Mouse (Mus musculus): ENCODE results near the gene Lrrc57. TPM values are rescaled to one million over a fixed set of nuclear protein-coding genes. Genes with fewer than 3 reads are reported as not detected.
A peak's percentile ranks its signal among the peaks of the same experiment; 100 is the strongest.

Gene Lrrc57
- polyA plus RNA-seq, 1 experiment from 2014 or later, result 9.6 TPM

GRCm38 (mm10) chr2:120630655-120631054 is 21.3 kb upstream of the Lrrc57 start:
- no peak for DNase-seq
- peaks cover 32% of the 10 kb centered on the region for H3K4me1 ChIP-seq (ENCODE audit: insufficient read depth)
- no peaks in the 10 kb centered on the region for H3K27me3 ChIP-seq (ENCODE audit: insufficient read depth, low read length)
- no peak overlapping the region for H3K27ac ChIP-seq (ENCODE audit: low read depth)
- TF ChIP-seq CTCF (IDR thresholded peaks at IDR 0.05; ENCODE audit: low read depth), result no peak
- 0 out of 2 replicates have a peak, but pooled peaks have one; percentile 44 for TF ChIP-seq EP300 (IDR thresholded peaks at IDR 0.05; ENCODE audit: low read depth)
- H3K4me3 ChIP-seq (ENCODE audit: low read depth, low read length), result no peak overlapping the region; the same call in 1 of the 2 replicates
- peak overlapping the region; percentile 86 for H3K4me2 ChIP-seq (ENCODE audit: low read depth, low read length)
- 48% methylated on average over 2 of the region's 2 CpGs for WGBS (ENCODE audit: insufficient replicate concordance)
- peaks cover 5% of the 10 kb centered on the region for H3K36me3 ChIP-seq (replicated peaks; ENCODE audit: insufficient read depth, low read length)
- no peak for ATAC-seq
- no peaks in the 10 kb centered on the region for H3K9me3 ChIP-seq (ENCODE audit: low read length)
- peak overlapping the region; percentile 26; the same call in 1 of the 2 replicates for H3K9ac ChIP-seq (replicated peaks)

GRCm38 (mm10) chr2:120630246-120630645 is 20.9 kb upstream of the Lrrc57 start:
- WGBS (ENCODE audit: insufficient replicate concordance), result 61% methylated on average over 2 of the region's 2 CpGs
- Histone ChIP-seq H3K27ac (ENCODE audit: low read depth) (no peak overlapping the region), H3K4me1 (ENCODE audit: insufficient read depth) (peaks cover 32% of the 10 kb centered on the region), H3K27me3 (ENCODE audit: insufficient read depth, low read length) (no peaks in the 10 kb centered on the region), H3K4me3 (ENCODE audit: low read depth, low read length) (peak overlapping the region; percentile 60; the same call in 1 of the 2 replicates), H3K9me3 (ENCODE audit: low read length) (no peaks in the 10 kb centered on the region), H3K36me3 (replicated peaks; ENCODE audit: insufficient read depth, low read length) (peaks cover 5% of the 10 kb centered on the region), H3K9ac (replicated peaks) (peak overlapping the region; percentile 70; the same call in 1 of the 2 replicates), H3K4me2 (ENCODE audit: low read depth, low read length) (peak overlapping the region; percentile 86)
- TF ChIP-seq CTCF (IDR thresholded peaks at IDR 0.05; ENCODE audit: low read depth) (no peak), EP300 (IDR thresholded peaks at IDR 0.05; ENCODE audit: low read depth) (no peak)
- ATAC-seq, result no peak
- no peak for DNase-seq

GRCm38 (mm10) chr2:120628886-120629735 is 19.8 kb upstream of the Lrrc57 start, which contains the start of gene Stard9:
Gene Stard9 (plus strand): TSS chr2:120629121.
- peak; percentile 100 for ATAC-seq
- 4% methylated on average over 36 of the region's 36 CpGs for WGBS (ENCODE audit: insufficient replicate concordance)

GRCm38 (mm10) chr2:120628076-120628865 is 19.0 kb upstream of the Lrrc57 start:
- Histone ChIP-seq H3K4me1 (ENCODE audit: insufficient read depth) (peaks cover 32% of the 10 kb centered on the region), H3K27ac (ENCODE audit: low read depth) (no peak overlapping the region), H3K4me2 (ENCODE audit: low read depth, low read length) (peak overlapping the region; percentile 86), H3K36me3 (replicated peaks; ENCODE audit: insufficient read depth, low read length) (no peaks in the 10 kb centered on the region), H3K9me3 (ENCODE audit: low read length) (no peaks in the 10 kb centered on the region), H3K4me3 (ENCODE audit: low read depth, low read length) (peak overlapping the region; percentile 60), H3K9ac (replicated peaks) (no peak overlapping the region), H3K27me3 (ENCODE audit: insufficient read depth, low read length) (no peaks in the 10 kb centered on the region)
- DNase-seq (no peak), ATAC-seq (no peak)
- WGBS (ENCODE audit: insufficient replicate concordance), result 28% methylated on average over 10 of the region's 10 CpGs
- TF ChIP-seq EP300 (IDR thresholded peaks at IDR 0.05; ENCODE audit: low read depth) (no peak), CTCF (IDR thresholded peaks at IDR 0.05; ENCODE audit: low read depth) (no peak)

More at GRCm38 (mm10) chr2:120628886-120629735, 19.8 kb upstream of the Lrrc57 start, which contains the start of gene Stard9:
- DNase-seq, result peak; percentile 98
- Histone ChIP-seq H3K27me3 (ENCODE audit: insufficient read depth, low read length) (no peaks in the 10 kb centered on the region), H3K27ac (ENCODE audit: low read depth) (peak within 1 kb of the TSS; percentile 48; the same call in 1 of the 2 replicates), H3K4me1 (ENCODE audit: insufficient read depth) (peaks cover 32% of the 10 kb centered on the region), H3K4me2 (ENCODE audit: low read depth, low read length) (peak within 1 kb of the TSS; percentile 86), H3K4me3 (ENCODE audit: low read depth, low read length) (peak within 1 kb of the TSS; percentile 60), H3K36me3 (replicated peaks; ENCODE audit: insufficient read depth, low read length) (no peaks in the 10 kb centered on the region; the same call in 1 of the 2 replicates), H3K9me3 (ENCODE audit: low read length) (no peaks in the 10 kb centered on the region), H3K9ac (replicated peaks) (peak within 1 kb of the TSS; percentile 70)
- TF ChIP-seq EP300 (IDR thresholded peaks at IDR 0.05; ENCODE audit: low read depth), result no peak
- TF ChIP-seq CTCF (IDR thresholded peaks at IDR 0.05; ENCODE audit: low read depth), result peak; percentile 27

- no peak for DNase-seq
- Histone ChIP-seq H3K36me3 (replicated peaks; ENCODE audit: insufficient read depth, low read length) (peaks cover 17% of the 10 kb centered on the region; the same call in 1 of the 2 replicates), H3K9me3 (ENCODE audit: low read length) (no peaks in the 10 kb centered on the region), H3K4me1 (ENCODE audit: insufficient read depth) (no peaks in the 10 kb centered on the region), H3K9ac (replicated peaks) (no peak overlapping the region), H3K27me3 (ENCODE audit: insufficient read depth, low read length) (no peaks in the 10 kb centered on the region), H3K4me3 (ENCODE audit: low read depth, low read length) (no peak overlapping the region), H3K27ac (ENCODE audit: low read depth) (no peak overlapping the region), H3K4me2 (ENCODE audit: low read depth, low read length) (no peak overlapping the region)
- ATAC-seq, result no peak
- no peak for TF ChIP-seq CTCF (IDR thresholded peaks at IDR 0.05; ENCODE audit: low read depth)
These were observed 13.6 kb upstream of the Lrrc57 start for GRCm38 (mm10) chr2:120622920-120623319.

- TF ChIP-seq EP300 (IDR thresholded peaks at IDR 0.05; ENCODE audit: low read depth) (no peak), CTCF (IDR thresholded peaks at IDR 0.05; ENCODE audit: low read depth) (peak; percentile 51)
- WGBS (ENCODE audit: insufficient replicate concordance), result 90% methylated on average over 1 of the region's 1 CpGs
- no peaks in the 10 kb centered on the region for H3K4me1 ChIP-seq (ENCODE audit: insufficient read depth)
- H3K9me3 ChIP-seq (ENCODE audit: low read length), result no peaks in the 10 kb centered on the region
- H3K36me3 ChIP-seq (replicated peaks; ENCODE audit: insufficient read depth, low read length), result peaks cover 26% of the 10 kb centered on the region; the same call in 1 of the 2 replicates
- no peak overlapping the region for H3K4me2 ChIP-seq (ENCODE audit: low read depth, low read length)
- no peak for ATAC-seq
- H3K27ac ChIP-seq (ENCODE audit: low read depth), result no peak overlapping the region
- no peak overlapping the region for H3K4me3 ChIP-seq (ENCODE audit: low read depth, low read length)
- H3K27me3 ChIP-seq (ENCODE audit: insufficient read depth, low read length), result no peaks in the 10 kb centered on the region
- no peak for DNase-seq
- no peak overlapping the region for H3K9ac ChIP-seq (replicated peaks)
These were observed 10.2 kb upstream of the Lrrc57 start for GRCm38 (mm10) chr2:120619538-120619937.
